ENCODE assay signal across 8 mouse cellular contexts in genomic region chr5:136136292-136136990, GRCm38 (mm10). TPM values are rescaled to one million over a fixed set of nuclear protein-coding genes. Genes with fewer than 3 reads are reported as not detected.
DNase-seq lines count a peak whose midpoint lies in the region; ATAC-seq and TF ChIP-seq lines count a peak whose summit lies in the region.

No protein-coding gene starts in this region.

- H3K4me1 ChIP-seq in heart, embryonic 12.5 days (replicated peaks): peaks cover 17% of the 10 kb centered on the region
- H3K4me1 ChIP-seq in E14TG2a.4 (replicated peaks; ENCODE audit: low read depth, low read length): peaks cover 73% of the 10 kb centered on the region
- H3K4me1 ChIP-seq in liver, embryonic 13.5 days (replicated peaks): peaks cover 42% of the 10 kb centered on the region

- DNase-seq in heart, adult 18-20 months: no peak
- DNase-seq in liver, embryonic 13.5 days: no peak
- DNase-seq in cerebellum, postnatal 25 days: no peak
- DNase-seq in urinary bladder, adult 2 months (ENCODE audit: low spot score): no peak

- H3K27me3 ChIP-seq in heart, embryonic 12.5 days (replicated peaks): no peaks in the 10 kb centered on the region
- no peaks in the 10 kb centered on the region for H3K27me3 ChIP-seq in E14TG2a.4 (ENCODE audit: insufficient read depth, low read length)
- no peaks in the 10 kb centered on the region for H3K27me3 ChIP-seq in liver, embryonic 13.5 days

- H3K4me2 ChIP-seq in heart, embryonic 12.5 days: peak overlapping the region; percentile 81
- peak overlapping the region; percentile 81 for H3K4me2 ChIP-seq in liver, embryonic 13.5 days

- H3K36me3 ChIP-seq in heart, embryonic 12.5 days: peaks cover 55% of the 10 kb centered on the region
- peaks cover 69% of the 10 kb centered on the region for H3K36me3 ChIP-seq in E14TG2a.4 (ENCODE audit: insufficient read depth, low read length)
- H3K36me3 ChIP-seq in liver, embryonic 13.5 days: peaks cover 69% of the 10 kb centered on the region

- H3K27ac ChIP-seq in heart, embryonic 12.5 days (ENCODE audit: poor library complexity, severe bottlenecking): peak overlapping the region; percentile 20
- H3K27ac ChIP-seq in liver, embryonic 13.5 days: peak overlapping the region; percentile 91

- ATAC-seq in heart, embryonic 12.5 days (ENCODE audit: insufficient number of reproducible peaks, low FRiP score): no peak
- ATAC-seq in erythroid progenitor cell, adult 5-6 weeks (replicated peaks; ENCODE audit: low FRiP score, poor library complexity, severe bottlenecking): peak; percentile 41
- ATAC-seq in liver, embryonic 13.5 days (ENCODE audit: low read depth): peak; percentile 3
- no peak for ATAC-seq in megakaryocyte progenitor cell, adult 5-6 weeks (replicated peaks; ENCODE audit: poor library complexity)

- TF ChIP-seq CTCF in E14TG2a.4 (conservative IDR thresholded peaks at IDR 0.05; ENCODE audit: low read length): no peak

- H3K9ac ChIP-seq in heart, embryonic 12.5 days: peak overlapping the region; percentile 75
- H3K9ac ChIP-seq in liver, embryonic 13.5 days: peak overlapping the region; percentile 84

- no peaks in the 10 kb centered on the region for H3K9me3 ChIP-seq in heart, embryonic 12.5 days (replicated peaks)
- no peaks in the 10 kb centered on the region for H3K9me3 ChIP-seq in E14TG2a.4 (ENCODE audit: low read length)
- no peaks in the 10 kb centered on the region for H3K9me3 ChIP-seq in liver, embryonic 13.5 days (replicated peaks)

- WGBS in heart, embryonic 12.5 days: 7% methylated on average over 20 of the region's 20 CpGs
- WGBS in liver, embryonic 13.5 days (ENCODE audit: insufficient replicate concordance): 4% methylated on average over 20 of the region's 20 CpGs

- H3K4me3 ChIP-seq in heart, embryonic 12.5 days: peak overlapping the region; percentile 65
- peak overlapping the region; percentile 91 for H3K4me3 ChIP-seq in E14TG2a.4 (replicated peaks; ENCODE audit: low read length)
- H3K4me3 ChIP-seq in liver, embryonic 13.5 days (replicated peaks): peak overlapping the region; percentile 74

RNA-seq across cellular contexts. Expression of gene Alkbh4, which starts 0.5 kb away (rescaled TPM):
- polyA plus RNA-seq in heart, embryonic 12.5 days (2016; fragmentation: Nextera tagmentation; extraction: Ambion mirVana): 14.4 and 16.8 TPM in 2 replicates
- 1 to 10 TPM; 4.7 to 4.9 TPM for total RNA-seq in heart, adult 18-20 months (2021)
- 18.0 and 22.6 TPM in 2 replicates for total RNA-seq in erythroid progenitor cell, adult 5-6 weeks (2015; ENCODE audit: low replicate concordance)
- 10.3 and 13.4 TPM in 2 replicates for total RNA-seq in erythroid progenitor cell, adult 5-6 weeks (2017; ENCODE audit: low replicate concordance)
- polyA plus RNA-seq in liver, embryonic 13.5 days (2015; fragmentation: Nextera tagmentation; extraction: Ambion mirVana): 15.2 and 15.5 TPM in 2 replicates
- total RNA-seq in megakaryocyte progenitor cell, adult 5-6 weeks (2015): 15.6 and 18.5 TPM in 2 replicates
- 8.4 and 12.9 TPM in 2 replicates for total RNA-seq in megakaryocyte progenitor cell, adult 5-6 weeks (2017)
- polyA plus RNA-seq in urinary bladder, adult 2 months (2012; rRNA removed): 11.2 and 11.3 TPM in 2 replicates

RNA-seq across cellular contexts. Expression of gene Lrwd1, which starts 0.6 kb away (rescaled TPM):
- 20.9 and 21.8 TPM in 2 replicates for polyA plus RNA-seq in heart, embryonic 12.5 days (2016; fragmentation: Nextera tagmentation; extraction: Ambion mirVana)
- 1 to 10 TPM; 5.5 to 5.7 TPM for total RNA-seq in heart, adult 18-20 months (2021)
- 24.1 and 31.9 TPM in 2 replicates for total RNA-seq in erythroid progenitor cell, adult 5-6 weeks (2015; ENCODE audit: low replicate concordance)
- 42.2 and 51.7 TPM in 2 replicates for total RNA-seq in erythroid progenitor cell, adult 5-6 weeks (2017; ENCODE audit: low replicate concordance)
- polyA plus RNA-seq in liver, embryonic 13.5 days (2015; fragmentation: Nextera tagmentation; extraction: Ambion mirVana): 44.9 and 46.4 TPM in 2 replicates
- total RNA-seq in megakaryocyte progenitor cell, adult 5-6 weeks (2015): 13.2 and 16.5 TPM in 2 replicates
- total RNA-seq in megakaryocyte progenitor cell, adult 5-6 weeks (2017): 52.6 and 56.5 TPM in 2 replicates
- polyA plus RNA-seq in urinary bladder, adult 2 months (2012; rRNA removed): 20.5 and 22.6 TPM in 2 replicates

RNA-seq across cellular contexts. Expression of gene Polr2j, which starts 20.0 kb away (rescaled TPM):
- 147 and 161 TPM in 2 replicates for polyA plus RNA-seq in heart, embryonic 12.5 days (2016; fragmentation: Nextera tagmentation; extraction: Ambion mirVana)
- total RNA-seq in heart, adult 18-20 months (2021): 10 to 100 TPM; 63.7 to 78.8 TPM
- total RNA-seq in erythroid progenitor cell, adult 5-6 weeks (2015; ENCODE audit: low replicate concordance): 34.4 and 43.2 TPM in 2 replicates
- total RNA-seq in erythroid progenitor cell, adult 5-6 weeks (2017; ENCODE audit: low replicate concordance): 32.5 and 45.4 TPM in 2 replicates
- 171 and 189 TPM in 2 replicates for polyA plus RNA-seq in liver, embryonic 13.5 days (2015; fragmentation: Nextera tagmentation; extraction: Ambion mirVana)
- 115 and 120 TPM in 2 replicates for total RNA-seq in megakaryocyte progenitor cell, adult 5-6 weeks (2015)
- 127 and 153 TPM in 2 replicates for total RNA-seq in megakaryocyte progenitor cell, adult 5-6 weeks (2017)
- polyA plus RNA-seq in urinary bladder, adult 2 months (2012; rRNA removed): 104 and 141 TPM in 2 replicates

RNA-seq across cellular contexts. Expression of gene Orai2, which starts 34.1 kb away (rescaled TPM):
- polyA plus RNA-seq in heart, embryonic 12.5 days (2016; fragmentation: Nextera tagmentation; extraction: Ambion mirVana): 3.0 and 3.1 TPM in 2 replicates
- 1 to 10 TPM; 1.2 to 2.4 TPM for total RNA-seq in heart, adult 18-20 months (2021)
- total RNA-seq in erythroid progenitor cell, adult 5-6 weeks (2015; ENCODE audit: low replicate concordance): 7.5 and 7.6 TPM in 2 replicates
- total RNA-seq in erythroid progenitor cell, adult 5-6 weeks (2017; ENCODE audit: low replicate concordance): 2.9 and 5.8 TPM in 2 replicates
- 3.8 and 3.9 TPM in 2 replicates for polyA plus RNA-seq in liver, embryonic 13.5 days (2015; fragmentation: Nextera tagmentation; extraction: Ambion mirVana)
- 16.4 and 16.7 TPM in 2 replicates for total RNA-seq in megakaryocyte progenitor cell, adult 5-6 weeks (2015)
- total RNA-seq in megakaryocyte progenitor cell, adult 5-6 weeks (2017): 21.2 and 26.9 TPM in 2 replicates
- polyA plus RNA-seq in urinary bladder, adult 2 months (2012; rRNA removed): 9.8 and 10.8 TPM in 2 replicates

RNA-seq across cellular contexts. Expression of gene Rasa4, which starts 52.7 kb away (rescaled TPM):
- 1.0 and 1.6 TPM in 2 replicates for polyA plus RNA-seq in heart, embryonic 12.5 days (2016; fragmentation: Nextera tagmentation; extraction: Ambion mirVana)
- 1 to 10 TPM; 4.8 to 5.4 TPM for total RNA-seq in heart, adult 18-20 months (2021)
- 2.5 and 10.5 TPM in 2 replicates for total RNA-seq in erythroid progenitor cell, adult 5-6 weeks (2015; ENCODE audit: low replicate concordance)
- 0.83 and 2.8 TPM in 2 replicates for total RNA-seq in erythroid progenitor cell, adult 5-6 weeks (2017; ENCODE audit: low replicate concordance)
- 1.0 and 1.4 TPM in 2 replicates for polyA plus RNA-seq in liver, embryonic 13.5 days (2015; fragmentation: Nextera tagmentation; extraction: Ambion mirVana)
- total RNA-seq in megakaryocyte progenitor cell, adult 5-6 weeks (2015): 31.4 and 43.2 TPM in 2 replicates
- 21.5 and 31.9 TPM in 2 replicates for total RNA-seq in megakaryocyte progenitor cell, adult 5-6 weeks (2017)
- polyA plus RNA-seq in urinary bladder, adult 2 months (2012; rRNA removed): 10.6 and 16.6 TPM in 2 replicates

Comparison
In these comparisons a context has a peak if more than half of its experiments do, and no peak if none do; other contexts are left out.
1. ATAC-seq: peak in erythroid progenitor cell, adult 5-6 weeks (single experiment) and liver, embryonic 13.5 days (single experiment); none in heart, embryonic 12.5 days (single experiment) and megakaryocyte progenitor cell, adult 5-6 weeks (single experiment).
2. Peak in every context shown above with its lines, with median percentiles within 50 percentile points of each other: H3K4me3 ChIP-seq.